Mouse (Mus musculus) urinary bladder, postnatal 14 days (tissue): ENCODE measurements around the gene Svs4.
"Not testable (repeated sequence)": the region's sequence is repeated elsewhere in the genome, so short reads cannot be mapped to it uniquely, and the experiment has no call there.

Source experiments
- DNase-seq: peaks from one replicate; pipeline ENCODE4 v3.0.0; 2021; ENCODE audit warnings: low spot score

The Svs4 gene

GRCm38 (mm10) chr2:164278359-164278758 lies at the start of gene Svs4:
Gene Svs4 (minus strand): TSS chr2:164278459.
- DNase-seq = no peak

GRCm38 (mm10) chr2:164320983-164321382 lies 42.7 kb upstream of the Svs4 start:
- DNase-seq = no peak

- not testable (repeated sequence) for DNase-seq
These were observed 38.2 kb upstream of the Svs4 start, which contains the start of gene Svs6 for GRCm38 (mm10) chr2:164316451-164316850. Gene Svs6 (plus strand): TSS chr2:164316751.

GRCm38 (mm10) chr2:164315460-164315859 lies 37.2 kb upstream of the Svs4 start:
- not testable (repeated sequence) for DNase-seq

- no peak for DNase-seq
These were observed 34.3 kb upstream of the Svs4 start for GRCm38 (mm10) chr2:164312599-164312998.

- DNase-seq = not testable (repeated sequence)
These were observed 10.7 kb upstream of the Svs4 start, which contains the start of gene Svs3a for GRCm38 (mm10) chr2:164288968-164289367. Gene Svs3a (plus strand): TSS chr2:164289268.

GRCm38 (mm10) chr2:164256540-164256939 lies 21.7 kb downstream of the Svs4 start, which contains the start of gene Svs3b:
Gene Svs3b (minus strand): TSS chr2:164256640.
- DNase-seq = not testable (repeated sequence)

- no peak for DNase-seq
These were observed 39.9 kb downstream of the Svs4 start, which contains the start of gene Svs2 for GRCm38 (mm10) chr2:164238366-164238765. Gene Svs2 (minus strand): TSS chr2:164238466.

- no peak for DNase-seq
These were observed 45.6 kb downstream of the Svs4 start for GRCm38 (mm10) chr2:164232671-164233070.

GRCm38 (mm10) chr2:164228361-164229070 lies 49.7 kb downstream of the Svs4 start:
- DNase-seq = no peak
